Mouse (Mus musculus) forebrain, embryonic 11.5 days (tissue): ENCODE data around the gene Sptan1. TPM values are rescaled to one million over a fixed set of nuclear protein-coding genes. Genes with fewer than 3 reads are reported as not detected.
A peak's percentile ranks its signal among the peaks of the same experiment; 100 is the strongest.

Source experiments
- ATAC-seq: fragments of 200-750 bp; cut with Nextera tagmentation; replicated peaks from 2 replicates; pipeline ENCODE4 v1.8.0; 2017; ENCODE audit warnings: moderate TSS enrichment; ENCODE audit not compliant: low FRiP score
- DNase-seq: peaks from one replicate; pipeline ENCODE4 v3.0.0-alpha.2; 2017; ENCODE audit warnings: low spot score
- H3K27ac ChIP-seq: fragments of 300-500 bp; sonication (generic); 2 replicates; pipeline ENCODE4 v1.5.1; 2014; ENCODE audit warnings: low read depth, low read length
- H3K27me3 ChIP-seq: fragments of 300-500 bp; sonication (generic); 2 replicates; pipeline ENCODE4 v1.6.1; 2014; ENCODE audit warnings: mild to moderate bottlenecking, low read length, mixed read lengths; ENCODE audit not compliant: control insufficient read depth, insufficient read depth
- H3K36me3 ChIP-seq: fragments of 300-500 bp; sonication (generic); 2 replicates; pipeline ENCODE4 v1.6.1; 2014; ENCODE audit warnings: mild to moderate bottlenecking, low read length, moderate library complexity, mixed read lengths; ENCODE audit not compliant: control insufficient read depth, insufficient read depth
- H3K4me1 ChIP-seq: fragments of 300-500 bp; sonication (generic); replicated peaks from 2 replicates; pipeline ENCODE4 v1.6.1; 2014; ENCODE audit warnings: low read length, mixed read lengths; ENCODE audit not compliant: control insufficient read depth, insufficient read depth
- H3K4me2 ChIP-seq: fragments of 300-500 bp; sonication (generic); 2 replicates; pipeline ENCODE4 v1.6.1; 2014; ENCODE audit warnings: low read depth, mild to moderate bottlenecking, low read length, moderate library complexity, mixed read lengths; ENCODE audit not compliant: severe bottlenecking
- H3K4me3 ChIP-seq: fragments of 300-500 bp; sonication (generic); 2 replicates; pipeline ENCODE4 v1.5.1; 2014; ENCODE audit warnings: low read depth, low read length
- H3K9ac ChIP-seq: fragments of 300-500 bp; sonication (generic); 2 replicates; pipeline ENCODE4 v1.6.1; 2014; ENCODE audit warnings: low read length
- H3K9me3 ChIP-seq: fragments of 300-500 bp; sonication (generic); 2 replicates; pipeline ENCODE4 v1.6.1; 2016; ENCODE audit warnings: low read length, mixed read lengths; ENCODE audit not compliant: control insufficient read depth
- WGBS: fragments of 180-500 bp; shearing (Covaris S2); extraction: QIAGEN DNeasy Blood & Tissue Kit; methylation state at CpG from one replicate; pipeline ENCODE4 v1.1.7; 2014; 5-methylcytosine and 5-hydroxymethylcytosine counted together
- polyA plus RNA-seq: library from polyadenylated mRNA; unstranded; fragments of >200 nt; fragmentation: Nextera tagmentation; extraction: Ambion mirVana; gene quantifications from 2 replicates; pipeline ENCODE4 v1.2.1, GENCODE M21; 2014

Gene Sptan1
- polyA plus RNA-seq, 1 experiment from 2014 or later, result 135 TPM

- Histone ChIP-seq H3K27me3 (no peaks in the 10 kb centered on the region), H3K9ac (no peak overlapping the region), H3K4me2 (no peak overlapping the region), H3K27ac (no peak overlapping the region), H3K9me3 (no peaks in the 10 kb centered on the region), H3K4me1 (no peaks in the 10 kb centered on the region), H3K4me3 (no peak overlapping the region), H3K36me3 (peaks cover 47% of the 10 kb centered on the region)
- no peak for ATAC-seq
- WGBS, result 94% methylated on average over 11 of the region's 11 CpGs
- DNase-seq, result no peak
These were observed 49.1 kb downstream of the Sptan1 start for GRCm38 (mm10) chr2:30014326-30014966.

GRCm38 (mm10) chr2:30025454-30025853 is 60.1 kb downstream of the Sptan1 start:
- peaks cover 52% of the 10 kb centered on the region for H3K36me3 ChIP-seq
- H3K4me3 ChIP-seq, result no peak overlapping the region
- H3K4me2 ChIP-seq, result no peak overlapping the region
- no peak for DNase-seq
- 90% methylated on average over 4 of the region's 4 CpGs for WGBS
- no peaks in the 10 kb centered on the region for H3K9me3 ChIP-seq
- ATAC-seq, result no peak
- no peak overlapping the region for H3K9ac ChIP-seq
- no peaks in the 10 kb centered on the region for H3K4me1 ChIP-seq
- H3K27me3 ChIP-seq, result no peaks in the 10 kb centered on the region
- H3K27ac ChIP-seq, result no peak overlapping the region

DNA sequence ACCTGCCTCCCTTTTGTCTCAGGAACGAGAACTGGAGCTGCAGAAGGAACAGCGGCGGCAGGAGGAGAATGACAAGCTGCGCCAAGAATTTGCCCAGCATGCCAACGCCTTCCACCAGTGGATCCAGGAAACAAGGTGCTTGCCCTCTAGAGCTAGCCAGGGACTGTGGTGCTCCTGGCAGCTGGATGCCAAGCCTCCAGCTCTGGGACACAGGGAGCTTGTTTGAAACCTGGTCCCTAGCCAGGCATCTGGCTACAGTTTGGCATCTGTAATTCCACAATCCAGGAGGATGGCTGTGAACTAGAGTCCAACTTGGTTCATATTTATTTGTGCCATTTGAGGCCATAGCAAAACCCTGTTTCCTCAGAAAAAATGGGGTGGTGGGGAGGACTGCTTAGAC is 61.6 kb downstream of the Sptan1 start:
- Histone ChIP-seq H3K4me1 (no peaks in the 10 kb centered on the region), H3K4me2 (no peak overlapping the region), H3K9ac (no peak overlapping the region), H3K27me3 (no peaks in the 10 kb centered on the region), H3K36me3 (peaks cover 44% of the 10 kb centered on the region), H3K4me3 (no peak overlapping the region), H3K9me3 (no peaks in the 10 kb centered on the region), H3K27ac (no peak overlapping the region)
- 93% methylated on average over 5 of the region's 5 CpGs for WGBS
- no peak for ATAC-seq
- DNase-seq, result no peak

- 71% methylated on average over 11 of the region's 11 CpGs for WGBS
- ATAC-seq, result no peak
- H3K4me3 ChIP-seq, result no peak overlapping the region
- no peaks in the 10 kb centered on the region for H3K9me3 ChIP-seq
- peaks cover 14% of the 10 kb centered on the region for H3K36me3 ChIP-seq
- no peak for DNase-seq
- H3K27me3 ChIP-seq, result no peaks in the 10 kb centered on the region
- H3K9ac ChIP-seq, result no peak overlapping the region
- H3K27ac ChIP-seq, result no peak overlapping the region
- H3K4me1 ChIP-seq, result no peaks in the 10 kb centered on the region
- H3K4me2 ChIP-seq, result no peak overlapping the region
These were observed 67.0 kb downstream of the Sptan1 start for GRCm38 (mm10) chr2:30032244-30032846.

GRCm38 (mm10) chr2:30032957-30033356 is 67.6 kb downstream of the Sptan1 start:
- DNase-seq (no peak), ATAC-seq (no peak)
- 80% methylated on average over 6 of the region's 6 CpGs for WGBS
- Histone ChIP-seq H3K4me3 (no peak overlapping the region), H3K9me3 (no peaks in the 10 kb centered on the region), H3K4me1 (no peaks in the 10 kb centered on the region), H3K36me3 (peaks cover 12% of the 10 kb centered on the region), H3K27ac (no peak overlapping the region), H3K4me2 (no peak overlapping the region), H3K9ac (no peak overlapping the region), H3K27me3 (no peaks in the 10 kb centered on the region)

- Histone ChIP-seq H3K4me2 (no peak overlapping the region), H3K36me3 (no peaks in the 10 kb centered on the region), H3K9me3 (no peaks in the 10 kb centered on the region), H3K27me3 (no peaks in the 10 kb centered on the region), H3K4me1 (no peaks in the 10 kb centered on the region), H3K27ac (no peak overlapping the region), H3K4me3 (no peak overlapping the region), H3K9ac (no peak overlapping the region)
- DNase-seq (no peak), ATAC-seq (no peak)
- 87% methylated on average over 2 of the region's 2 CpGs for WGBS
These were observed 72.4 kb downstream of the Sptan1 start for GRCm38 (mm10) chr2:30037762-30038161.

GRCm38 (mm10) chr2:30038370-30038769 is 73.0 kb downstream of the Sptan1 start:
- Histone ChIP-seq H3K9me3 (no peaks in the 10 kb centered on the region), H3K4me2 (no peak overlapping the region), H3K4me3 (no peak overlapping the region), H3K9ac (no peak overlapping the region), H3K27ac (no peak overlapping the region), H3K4me1 (no peaks in the 10 kb centered on the region), H3K27me3 (no peaks in the 10 kb centered on the region), H3K36me3 (no peaks in the 10 kb centered on the region)
- no peak for ATAC-seq
- 92% methylated on average over 10 of the region's 10 CpGs for WGBS
- DNase-seq, result no peak

GRCm38 (mm10) chr2:30039687-30040086 is 74.3 kb downstream of the Sptan1 start:
- H3K27me3 ChIP-seq, result no peaks in the 10 kb centered on the region
- H3K4me1 ChIP-seq, result no peaks in the 10 kb centered on the region
- DNase-seq, result no peak
- H3K9ac ChIP-seq, result no peak overlapping the region
- no peak overlapping the region for H3K4me2 ChIP-seq
- H3K27ac ChIP-seq, result no peak overlapping the region
- no peaks in the 10 kb centered on the region for H3K9me3 ChIP-seq
- H3K4me3 ChIP-seq, result no peak overlapping the region
- ATAC-seq, result no peak
- no peaks in the 10 kb centered on the region for H3K36me3 ChIP-seq

DNA sequence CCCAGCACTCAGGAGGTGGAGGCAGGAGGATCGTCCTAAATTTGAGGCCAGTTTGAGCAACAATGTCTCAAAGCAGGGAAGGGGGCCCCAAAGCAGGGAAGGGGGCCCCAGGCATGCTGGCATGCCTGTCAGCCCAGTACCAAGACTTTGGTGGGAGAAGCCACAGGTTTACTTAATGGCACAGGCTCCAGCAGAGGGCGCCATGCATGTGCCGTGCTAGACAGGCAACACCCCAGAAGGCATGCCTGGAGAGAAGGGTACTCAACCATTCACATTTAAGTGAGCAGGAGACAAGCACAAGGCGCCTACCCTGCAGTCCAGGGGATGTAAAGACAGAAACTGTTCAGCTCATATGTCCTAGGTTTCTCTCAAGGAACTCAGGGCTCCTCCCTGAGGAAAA is 77.1 kb downstream of the Sptan1 start:
- Histone ChIP-seq H3K9ac (no peak overlapping the region), H3K27me3 (no peaks in the 10 kb centered on the region), H3K36me3 (no peaks in the 10 kb centered on the region), H3K4me3 (no peak overlapping the region), H3K27ac (no peak overlapping the region), H3K9me3 (no peaks in the 10 kb centered on the region), H3K4me2 (no peak overlapping the region), H3K4me1 (no peaks in the 10 kb centered on the region)
- DNase-seq, result peak; percentile 91
- peak; percentile 42; the same call in 1 of the 2 replicates for ATAC-seq
- WGBS, result 7% methylated on average over 4 of the region's 4 CpGs
